Mouse (Mus musculus): ENCODE measurements at regions not wholly inside any gene's neighbourhood (a gene's known extent, or its start where the extent isn't known, plus 50 kb on each side); places are given as distances from the start of the nearest gene placed in this dataset.
A peak's percentile ranks its signal among the peaks of the same experiment; 100 is the strongest.

DNA sequence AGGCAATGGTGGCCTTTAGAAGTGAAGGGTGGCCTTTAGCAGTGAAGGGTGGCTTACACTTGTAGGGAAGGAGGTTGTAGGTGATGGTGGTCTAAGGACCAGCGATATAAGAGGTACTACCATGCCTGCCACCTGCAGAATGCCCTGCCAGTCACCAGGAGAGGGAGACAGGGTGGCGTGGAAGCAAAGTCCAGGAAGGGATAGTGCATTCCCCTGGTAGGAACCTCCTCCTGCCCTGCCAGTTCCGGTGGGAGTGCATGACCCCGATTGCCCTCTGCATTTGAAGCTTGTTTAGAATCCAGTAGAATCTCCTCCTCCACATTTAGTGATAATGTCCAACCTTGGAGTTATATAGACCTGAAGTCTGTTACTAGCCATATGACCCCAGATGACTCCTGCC lies 127.7 kb upstream of the Id2 start:
- DNase-seq, result no peak

DNA sequence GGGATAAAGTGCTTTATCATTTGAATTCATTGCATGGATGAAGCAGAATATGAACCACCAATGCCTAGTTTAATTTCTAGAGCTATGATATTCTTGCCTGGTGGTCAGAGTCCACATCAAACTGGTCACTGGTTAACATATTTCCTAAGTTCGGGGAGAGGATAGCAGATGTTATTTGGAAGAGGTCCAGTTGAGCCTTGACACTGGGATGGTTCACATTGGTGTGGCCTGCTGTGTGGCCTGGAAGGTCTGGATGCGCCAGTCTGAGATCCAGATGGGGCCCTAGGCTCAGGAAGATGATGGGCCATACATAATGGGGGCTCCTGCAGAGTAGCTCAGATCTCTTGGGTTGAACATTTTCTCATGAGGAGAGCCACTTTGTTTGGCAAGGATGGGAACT lies 127.3 kb upstream of the Id2 start:
- DNase-seq, result no peak

DNA sequence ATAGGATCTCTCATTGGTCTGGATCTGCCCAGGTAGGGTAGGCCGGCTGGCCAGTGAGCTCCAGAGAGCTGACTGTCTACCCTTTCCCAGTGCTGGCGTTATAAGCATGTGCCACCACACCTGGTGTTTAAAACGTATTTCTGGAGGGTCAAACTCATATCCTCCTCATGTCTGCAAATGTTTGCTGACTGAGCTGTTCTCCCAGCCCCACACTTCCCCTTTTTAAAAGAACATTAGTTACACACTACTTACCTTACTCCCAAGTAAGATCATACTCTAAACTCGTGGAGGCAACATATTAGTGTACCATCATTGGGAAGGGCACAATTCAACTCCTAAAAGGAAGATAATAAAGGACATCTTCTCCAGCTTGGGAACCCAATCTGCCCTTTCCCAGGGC lies 126.6 kb upstream of the Id2 start:
- no peak for DNase-seq

DNA sequence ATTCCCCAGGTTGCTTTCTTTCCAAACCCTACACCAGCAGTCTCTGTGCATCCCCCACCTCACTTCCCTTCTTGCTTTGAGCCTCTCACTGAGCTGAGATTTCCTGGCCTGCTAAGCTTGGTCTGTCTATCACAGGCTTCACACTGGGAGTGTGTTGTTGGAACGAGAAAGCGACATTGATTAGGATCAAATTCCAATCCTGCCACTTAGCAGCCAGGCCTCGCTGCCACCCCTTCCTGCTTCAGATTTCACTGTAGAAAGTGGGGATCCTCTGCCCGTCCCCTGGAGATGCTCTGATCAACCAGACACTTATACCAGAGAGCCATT lies 123.8 kb upstream of the Id2 start:
- DNase-seq, result no peak

DNA sequence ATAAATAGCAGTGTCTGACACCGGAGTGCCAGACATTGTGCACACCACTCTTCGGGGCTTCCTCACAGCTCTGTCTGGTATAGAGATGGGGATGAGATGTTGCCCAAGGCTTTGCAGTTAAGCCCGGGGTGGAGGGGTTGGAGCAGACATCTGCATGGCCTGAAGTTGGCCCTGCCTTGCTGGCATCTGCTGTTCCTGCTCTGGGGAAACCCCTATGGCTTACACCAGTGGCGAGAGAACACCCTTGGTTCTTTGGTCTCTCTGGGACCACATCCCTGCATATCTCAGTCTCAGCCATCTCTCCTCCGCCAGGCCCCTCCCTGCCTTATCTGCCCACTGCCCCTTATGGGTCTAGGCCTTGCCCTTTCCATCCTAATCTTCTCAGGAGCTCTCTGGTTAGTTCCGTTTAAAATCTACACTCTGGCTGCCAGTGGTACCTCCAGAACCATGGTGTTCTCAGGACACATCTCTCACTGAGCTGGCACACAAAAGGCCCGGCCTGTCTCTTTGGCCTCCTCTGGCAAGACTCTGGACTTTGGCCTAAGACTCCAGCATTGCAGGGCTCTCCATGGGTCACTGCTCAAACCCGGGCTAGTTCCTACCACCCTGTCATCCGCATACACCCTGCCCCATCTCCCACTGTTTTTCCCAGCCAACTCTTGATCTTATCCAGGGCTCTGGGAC lies 123.3 kb upstream of the Id2 start:
- DNase-seq, result no peak

DNA sequence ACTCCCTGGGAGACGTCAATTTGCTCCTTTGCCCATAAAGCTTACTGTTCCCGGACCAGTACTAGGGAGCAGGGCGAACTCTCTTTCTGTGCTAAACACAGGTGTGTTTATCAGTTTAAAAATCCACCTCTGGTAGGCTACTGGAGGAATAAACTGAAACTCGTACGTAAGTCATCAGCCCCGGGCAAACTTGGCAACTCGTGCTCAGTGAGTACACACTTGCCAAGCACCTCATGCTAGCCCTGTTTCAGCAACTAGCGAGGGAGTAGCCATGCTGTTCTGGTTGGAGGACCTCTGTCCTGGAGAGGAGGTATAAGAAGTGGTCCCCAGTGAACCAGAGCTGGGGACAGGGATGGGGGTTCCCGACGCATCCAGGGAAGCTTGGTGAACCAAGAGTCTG lies 122.6 kb upstream of the Id2 start:
- no peak for DNase-seq

DNA sequence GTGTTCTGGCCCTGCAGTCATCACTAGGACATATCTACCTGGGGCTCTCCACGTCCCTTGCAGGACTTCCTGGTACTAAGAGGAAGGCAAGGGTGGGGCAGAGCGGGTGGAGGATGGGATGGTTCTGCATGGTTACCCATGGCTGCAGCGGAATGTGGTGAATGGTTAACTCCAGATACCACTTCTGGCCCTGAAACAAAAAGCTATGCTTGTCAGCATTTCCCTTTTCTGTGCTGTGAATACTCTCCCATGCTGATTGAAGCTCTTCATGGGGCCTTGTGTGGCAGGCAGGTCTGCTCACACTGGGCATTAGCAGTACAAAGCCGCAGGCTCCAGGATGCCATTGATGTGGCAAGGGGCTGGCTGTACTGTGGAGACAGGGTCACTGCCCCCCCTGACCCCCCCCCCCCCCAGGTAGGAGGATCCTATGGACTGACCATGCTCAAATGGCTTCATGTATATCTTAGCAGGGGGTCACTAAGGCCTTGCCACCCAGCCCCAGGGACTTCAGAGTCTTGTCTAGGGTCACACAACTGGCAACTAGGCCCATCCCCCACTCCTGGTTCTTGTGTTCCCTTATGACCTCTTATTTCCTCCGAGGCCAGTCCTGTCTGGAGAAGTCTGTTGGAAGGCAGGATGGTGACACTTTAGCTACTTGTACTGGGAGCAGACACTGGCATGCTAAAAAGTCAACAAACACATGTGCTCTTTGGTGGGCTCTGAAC lies 120.0 kb upstream of the Id2 start:
- DNase-seq, result no peak

DNA sequence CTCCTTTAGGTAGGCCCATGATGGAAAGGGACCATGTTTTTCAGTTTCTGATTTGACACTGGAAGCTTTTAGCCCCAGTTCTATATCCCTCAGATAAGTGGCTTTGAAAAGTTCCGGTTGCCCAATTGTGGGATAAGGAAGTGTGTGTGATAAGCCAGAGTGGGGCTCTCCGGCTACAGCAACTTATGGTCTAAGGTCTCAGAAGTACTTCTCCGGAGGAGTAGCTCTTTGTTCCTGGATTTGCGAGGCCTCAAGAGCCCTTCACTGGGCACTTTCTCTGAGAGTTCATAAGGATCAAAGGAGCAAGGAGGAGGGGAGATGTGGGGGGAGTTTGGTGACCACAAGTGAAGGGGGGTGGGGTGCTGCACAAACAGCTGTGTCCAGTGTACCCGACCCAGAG lies 118.3 kb upstream of the Id2 start:
- DNase-seq, result no peak

DNA sequence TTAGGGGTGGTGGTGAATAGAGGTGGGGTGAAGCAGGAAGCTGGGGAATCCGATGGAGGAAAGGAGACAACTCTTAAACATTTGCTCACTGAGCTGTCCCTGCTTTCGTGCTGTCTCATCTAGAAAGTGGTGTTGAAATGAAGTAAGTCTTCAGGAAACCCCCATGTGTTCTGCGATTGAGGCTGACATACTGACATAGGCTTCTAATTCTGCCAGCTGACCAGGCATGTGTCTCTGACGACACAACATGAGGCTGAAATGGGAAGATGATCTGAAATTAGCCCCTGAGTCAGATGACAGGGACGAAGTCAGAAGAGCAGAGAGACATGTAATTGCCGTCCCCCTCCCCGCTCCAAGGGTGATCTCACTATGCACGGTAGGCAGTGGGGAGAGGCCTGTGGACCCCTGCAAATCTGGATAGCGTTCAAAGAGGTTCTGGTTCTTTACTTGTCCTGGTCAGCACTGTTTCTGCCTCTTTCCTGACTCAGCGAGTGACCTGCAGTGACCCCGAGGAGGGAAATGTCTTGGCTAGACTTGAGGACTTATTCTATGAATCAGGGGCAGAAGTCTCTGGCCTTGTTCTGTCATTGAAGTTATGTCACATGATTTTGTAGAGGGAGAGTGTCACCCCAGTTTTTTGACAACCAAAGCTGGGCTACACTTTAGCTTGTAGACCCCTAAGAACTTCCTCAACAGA lies 117.0 kb upstream of the Id2 start:
- peak; percentile 67 for DNase-seq

DNA sequence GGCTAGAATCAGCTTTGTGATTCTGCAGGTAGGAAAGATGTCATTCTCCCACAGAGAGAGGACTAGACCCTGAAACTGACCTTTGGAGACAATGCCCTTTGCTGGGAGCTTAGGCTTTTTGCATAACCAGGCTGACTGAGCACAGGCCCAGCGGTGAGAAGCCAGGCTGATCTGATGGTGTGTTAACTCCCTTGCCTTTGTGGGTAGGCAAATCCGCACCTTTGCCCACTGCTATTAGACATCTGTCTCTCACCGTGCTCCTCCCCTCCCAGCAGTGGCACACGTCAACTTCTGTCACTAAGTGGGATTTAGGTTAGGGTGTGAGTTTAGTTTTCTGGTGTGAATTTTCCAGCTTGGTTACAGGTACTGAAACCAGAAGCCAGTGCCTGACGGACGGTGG lies 114.4 kb upstream of the Id2 start:
- no peak for DNase-seq

DNA sequence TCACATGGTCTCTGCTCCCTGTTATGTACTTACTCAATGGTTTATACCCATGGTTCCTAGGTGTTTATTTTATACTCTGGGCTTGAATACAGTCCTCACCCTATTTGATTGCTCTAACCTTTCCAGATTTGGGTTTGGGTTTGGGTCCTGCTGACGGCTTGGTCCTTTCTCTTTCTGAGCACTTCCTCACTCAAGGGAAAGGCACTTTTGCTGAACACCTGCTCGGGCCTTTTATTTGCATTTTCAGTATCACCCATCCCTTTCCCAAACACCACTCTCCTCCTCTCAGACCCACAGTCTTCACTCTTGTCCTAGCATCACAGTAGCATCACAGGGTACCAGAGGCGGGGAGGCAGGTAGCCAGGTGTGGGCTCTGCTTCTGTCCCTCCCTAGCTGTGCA lies 113.7 kb upstream of the Id2 start:
- DNase-seq, result no peak

DNA sequence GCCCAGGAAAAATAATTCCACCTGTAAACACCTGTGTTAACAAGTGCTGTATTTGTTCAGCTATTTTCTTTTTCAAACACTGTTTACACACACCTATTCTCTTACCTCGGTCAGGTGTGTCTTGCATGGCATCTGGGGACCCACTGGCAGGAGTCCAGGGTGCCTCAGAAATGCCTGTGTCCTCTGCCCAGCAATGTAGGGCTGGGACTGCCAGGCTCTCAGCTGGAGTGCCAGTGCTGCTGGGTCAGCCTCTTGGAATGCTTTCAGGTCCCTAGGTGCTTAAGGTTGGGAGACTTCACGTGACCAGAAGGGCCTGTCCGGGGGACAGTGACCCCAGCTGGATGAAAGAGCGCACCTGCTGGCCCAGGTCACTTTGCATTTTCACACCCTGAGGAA lies 112.4 kb upstream of the Id2 start:
- DNase-seq, result no peak

DNA sequence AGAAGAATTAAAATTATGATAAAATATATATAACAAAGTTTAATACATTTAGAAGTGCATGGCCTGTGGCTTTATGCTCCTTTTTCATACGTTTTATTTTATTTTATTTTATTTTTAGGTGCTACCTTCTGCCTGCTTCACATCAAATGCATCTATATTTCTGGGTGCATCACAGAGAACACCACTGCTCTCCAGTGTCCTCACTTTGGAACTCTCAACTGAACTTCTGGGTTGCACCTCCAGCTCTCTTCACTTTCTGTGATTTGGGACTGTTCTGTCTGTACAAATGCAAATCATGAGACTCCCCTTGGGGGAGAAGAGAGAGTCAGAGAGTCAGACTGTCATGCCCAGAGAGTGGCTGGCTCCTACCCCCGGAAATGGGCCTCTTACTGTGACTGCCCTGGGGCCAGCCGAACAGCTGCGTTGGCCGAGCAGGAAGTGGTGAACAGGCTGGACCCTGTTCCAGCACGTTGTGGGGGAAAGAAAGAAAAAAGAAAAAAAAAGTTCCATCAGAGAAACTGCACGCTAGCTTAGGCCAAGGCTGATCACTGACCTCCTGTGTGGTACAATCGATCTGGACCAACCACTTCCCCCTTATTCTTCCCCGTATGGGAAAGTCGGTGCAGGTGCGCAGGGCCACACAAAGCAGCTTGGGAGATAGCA lies 111.9 kb upstream of the Id2 start:
- DNase-seq, result no peak

DNA sequence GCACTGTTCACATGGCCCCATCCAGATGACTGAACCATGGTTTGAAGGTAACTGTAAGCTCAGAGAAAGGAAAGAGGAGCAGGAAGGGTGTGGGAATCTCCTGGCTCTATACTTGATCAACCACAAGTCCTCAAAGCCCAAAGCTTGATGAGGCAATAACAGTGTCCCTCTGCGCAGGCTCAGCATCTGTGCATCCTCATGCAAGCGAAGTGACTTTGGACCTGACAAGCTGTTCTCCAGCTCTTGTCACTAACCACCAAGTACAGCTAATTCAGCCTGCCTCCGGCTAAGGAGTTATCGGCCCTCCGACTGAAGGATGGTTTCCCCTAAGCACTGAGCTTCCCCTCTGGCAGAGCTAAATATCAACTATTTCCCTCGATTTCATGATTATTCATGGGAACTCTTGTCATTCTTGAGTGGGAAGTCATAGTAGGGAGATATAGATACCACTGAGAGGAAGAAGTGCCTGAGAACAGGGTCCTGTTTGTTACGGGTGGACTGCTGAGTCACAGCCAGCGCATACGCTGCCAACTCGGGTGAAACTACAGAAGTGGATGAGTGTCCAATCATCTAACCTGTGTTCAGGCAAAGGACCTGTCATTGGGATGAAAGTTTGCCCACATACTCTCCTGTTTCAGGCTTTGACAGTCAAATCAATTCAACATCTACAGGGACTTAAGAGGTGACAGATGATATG lies 106.6 kb upstream of the Id2 start:
- no peak for DNase-seq

DNA sequence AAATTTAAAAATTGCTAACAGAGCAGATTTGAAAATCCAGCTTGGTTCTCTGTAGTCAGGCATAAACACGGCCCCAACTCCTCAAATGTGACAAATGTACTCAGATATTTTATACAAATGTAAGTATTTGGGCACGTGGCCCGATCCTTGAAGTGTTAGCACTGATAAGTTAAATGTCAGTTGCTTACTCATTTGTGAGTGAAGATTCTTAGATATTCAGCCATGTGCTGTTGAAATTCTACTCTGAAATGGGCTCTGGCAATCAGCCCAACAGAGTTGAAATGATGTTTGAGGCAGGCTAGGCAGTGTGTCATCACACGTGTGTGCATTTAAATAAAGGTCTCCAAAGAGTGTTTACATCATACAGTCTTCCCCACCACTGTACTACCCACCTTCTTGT lies 103.2 kb upstream of the Id2 start:
- peak; percentile 75 for DNase-seq

DNA sequence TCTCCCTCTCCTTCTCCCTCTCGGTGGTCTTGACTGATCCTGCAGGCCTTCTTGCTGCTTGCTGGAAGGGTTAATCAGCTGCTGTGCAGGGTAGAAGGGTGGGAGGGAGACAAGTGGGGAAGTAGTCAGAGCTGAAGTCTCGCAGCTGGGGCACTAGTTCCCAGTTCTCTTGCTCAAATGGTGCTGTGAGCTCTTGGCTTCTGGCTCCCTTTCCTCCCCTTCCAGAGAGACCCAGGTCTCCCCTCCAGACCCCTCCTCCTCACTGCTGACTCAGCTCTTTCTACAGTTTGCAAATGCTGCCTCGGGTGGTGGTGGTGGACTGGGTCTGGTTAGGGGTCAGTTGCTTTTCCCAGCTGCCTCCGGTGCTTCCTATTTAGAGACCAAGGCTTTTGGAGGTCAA lies 100.8 kb upstream of the Id2 start:
- no peak for DNase-seq

DNA sequence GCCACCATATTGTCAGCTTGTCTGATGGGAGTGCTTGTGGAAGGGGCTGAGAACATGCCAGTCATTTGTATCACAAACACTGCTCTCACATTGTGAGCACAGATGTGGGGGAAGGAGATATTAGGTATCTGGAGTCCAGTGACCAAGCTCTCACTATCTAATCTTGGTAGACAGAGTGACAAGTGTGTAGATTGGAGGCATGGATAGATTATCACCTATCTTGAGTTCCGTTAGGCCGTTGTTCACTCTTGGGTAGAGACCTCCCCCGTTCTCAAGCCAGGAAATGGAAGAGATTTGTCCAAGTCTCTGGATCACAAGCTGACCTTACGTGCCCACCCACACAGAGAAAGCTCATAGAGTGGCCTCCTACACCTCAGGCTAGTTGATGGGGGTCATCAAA lies 99.1 kb upstream of the Id2 start:
- DNase-seq, result no peak

DNA sequence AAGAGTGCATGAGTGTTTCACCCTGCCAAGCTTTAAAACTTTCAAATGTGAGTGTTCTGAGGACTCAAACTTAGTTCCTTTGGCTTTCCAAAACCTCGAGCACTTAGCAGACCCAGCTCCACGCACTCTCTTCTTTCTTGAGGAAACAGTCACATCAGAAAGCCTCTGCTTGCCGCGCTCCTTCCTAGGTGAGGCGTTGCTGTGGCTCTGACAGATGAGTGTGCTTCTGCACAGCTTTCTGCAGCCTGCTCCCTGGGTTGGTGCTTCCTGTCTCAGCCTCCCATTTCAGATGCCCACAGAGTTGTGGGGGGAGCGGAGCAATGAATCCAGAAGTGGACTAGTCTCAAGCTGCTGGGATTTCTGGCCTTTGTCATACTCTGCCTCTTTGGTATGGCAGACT lies 95.3 kb upstream of the Id2 start:
- DNase-seq, result no peak

DNA sequence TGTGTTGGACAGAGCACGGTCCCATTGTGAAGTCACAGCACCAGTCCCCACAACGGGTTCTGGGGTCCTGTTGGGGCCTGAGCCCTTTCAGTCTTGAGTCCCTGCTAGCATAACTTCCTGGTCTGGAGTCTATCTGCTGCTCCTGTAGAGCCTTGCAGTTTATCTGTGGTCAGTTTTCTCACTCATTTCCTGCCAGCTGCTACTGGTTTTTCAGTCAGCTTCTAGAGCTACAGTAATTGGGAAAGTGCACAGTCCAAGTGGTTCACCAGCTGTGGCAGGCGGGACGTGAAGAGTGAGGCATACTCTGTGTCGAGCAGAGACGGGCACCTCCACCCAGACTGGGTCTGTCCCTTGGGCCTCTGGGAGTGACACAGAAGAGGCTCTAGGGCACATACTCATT lies 93.4 kb upstream of the Id2 start:
- no peak for DNase-seq

DNA sequence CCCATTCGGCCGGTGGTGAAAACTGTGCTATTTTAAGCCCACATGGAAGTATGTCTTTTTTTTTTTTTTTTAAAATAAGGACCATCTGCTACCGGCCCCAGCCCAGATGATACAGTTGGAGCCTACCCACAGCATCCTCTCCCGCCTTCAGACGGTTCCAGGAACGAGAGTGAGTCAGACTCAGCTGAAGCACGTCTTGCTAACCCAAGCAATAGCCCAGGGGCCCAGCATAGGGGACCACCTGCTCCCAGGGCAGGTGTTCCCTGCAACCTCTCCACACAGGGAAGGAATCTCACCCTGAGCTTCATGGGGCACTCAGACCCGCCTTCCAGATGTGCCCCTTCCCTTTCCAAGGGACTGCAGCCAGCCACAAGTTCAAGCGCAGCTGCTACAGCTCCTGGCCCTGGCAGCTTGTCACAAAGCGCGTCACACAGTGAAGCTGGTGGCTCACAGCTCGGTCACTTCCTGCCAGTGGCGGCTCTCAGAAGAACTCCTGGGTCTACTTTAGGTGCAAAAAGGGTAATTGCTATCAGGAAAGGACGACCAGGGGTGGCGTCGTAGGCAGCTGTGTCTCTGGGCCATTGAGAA lies 92.3 kb upstream of the Id2 start:
- DNase-seq, result no peak

DNA sequence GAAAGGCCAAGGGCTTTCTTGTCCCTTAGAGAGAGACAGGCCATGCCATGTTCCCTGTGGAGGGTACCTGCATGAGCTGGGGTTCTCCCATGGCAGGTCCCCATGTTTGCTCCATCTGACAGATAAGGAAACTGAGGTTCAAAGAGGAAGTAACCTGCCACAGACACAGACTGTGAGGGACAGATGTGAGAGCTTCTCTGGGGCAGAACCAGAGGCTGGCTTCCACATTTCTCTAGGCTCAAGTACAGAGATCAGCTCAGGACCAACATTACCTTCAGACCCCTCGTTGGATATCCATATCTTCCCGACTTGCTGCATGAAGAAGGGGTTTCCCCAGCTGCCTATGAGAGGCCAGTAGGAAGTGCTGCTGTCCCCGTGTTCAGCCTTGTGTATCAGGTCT lies 91.6 kb upstream of the Id2 start:
- DNase-seq, result no peak

DNA sequence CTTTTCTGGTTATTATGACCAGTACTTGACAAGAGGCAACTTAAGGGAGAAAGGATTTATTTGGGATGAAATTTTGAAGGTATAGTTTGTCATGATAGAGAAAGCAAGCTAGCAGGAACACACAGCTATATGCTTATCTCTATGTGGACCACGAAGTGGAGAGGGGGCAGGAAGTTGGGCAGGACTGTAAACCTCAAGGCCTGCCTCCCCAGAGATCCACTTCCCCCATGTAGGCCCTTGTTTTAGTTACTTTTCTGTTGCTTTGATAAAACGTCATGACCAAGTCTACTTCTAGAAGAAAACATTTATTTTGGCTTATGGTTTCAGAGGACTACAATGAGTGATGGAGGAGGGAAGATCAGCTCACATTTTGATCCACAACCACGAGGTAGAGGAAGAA lies 90.3 kb upstream of the Id2 start:
- no peak for DNase-seq
